Mouse (Mus musculus): Measurements from ENCODE around the gene Tbc1d10a. TPM values are rescaled to one million over a fixed set of nuclear protein-coding genes. Genes with fewer than 3 reads are reported as not detected.

Gene Tbc1d10a
- polyA plus RNA-seq, 1 experiment from 2014 or later = 35.0 TPM

DNA sequence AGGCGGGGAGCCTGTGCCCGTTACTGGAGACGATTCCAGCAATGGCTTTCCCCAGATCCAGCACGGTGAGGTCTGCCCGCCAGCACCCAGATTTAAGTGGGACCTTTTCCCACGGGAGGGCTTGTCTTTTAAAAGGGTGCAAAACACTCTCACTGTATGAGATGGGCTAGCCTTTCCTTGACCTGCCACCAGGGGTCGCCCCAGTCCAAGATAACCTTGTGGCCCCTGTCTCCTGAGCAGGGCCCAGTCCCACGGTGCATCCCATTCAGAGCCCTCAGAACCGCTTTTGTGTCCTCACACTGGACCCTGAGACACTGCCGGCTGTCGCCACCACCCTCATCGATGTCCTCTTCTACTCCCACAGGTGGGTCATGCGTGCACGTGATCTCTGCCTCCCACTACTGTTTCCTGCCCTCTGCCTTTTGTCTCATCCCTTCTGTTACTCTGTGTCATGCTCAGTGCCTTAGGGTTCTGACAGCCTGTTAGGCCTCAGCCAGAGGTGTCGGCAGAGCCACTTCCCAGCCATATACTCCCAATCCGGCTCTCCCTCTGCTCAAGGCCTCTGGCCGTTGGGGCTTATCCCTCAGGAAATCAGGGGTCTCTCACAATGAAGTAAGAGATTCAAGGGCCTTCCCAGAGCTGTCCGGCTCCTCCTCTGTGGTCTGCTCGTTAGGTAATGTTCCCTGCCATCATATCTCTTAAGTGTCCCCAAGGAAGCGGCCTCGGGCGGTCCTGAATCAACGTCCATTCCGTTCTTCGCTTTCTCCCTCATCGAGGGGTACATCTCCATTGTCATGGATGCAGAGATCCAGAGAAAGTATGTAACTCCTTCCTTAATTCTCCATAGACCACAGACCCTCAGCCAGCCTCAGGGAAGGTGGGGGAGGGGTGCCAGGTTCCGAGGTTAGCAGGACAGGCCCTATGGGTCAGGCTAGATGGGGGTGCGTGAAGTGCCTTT, 34.1 kb downstream of the Tbc1d10a start:
- Histone ChIP-seq H3K4me1 (peaks cover 10% of the 10 kb centered on the region), H3K9ac (no peak overlapping the region), H3K27ac (no peak overlapping the region), H3K4me2 (no peak overlapping the region), H3K36me3 (replicated peaks) (no peaks in the 10 kb centered on the region), H3K4me3 (no peak overlapping the region), H3K9me3 (no peaks in the 10 kb centered on the region), H3K27me3 (replicated peaks) (peaks cover 26% of the 10 kb centered on the region)
- WGBS = 42% methylated on average over 28 of the region's 28 CpGs
- ATAC-seq (replicated peaks) = no peak

DNA sequence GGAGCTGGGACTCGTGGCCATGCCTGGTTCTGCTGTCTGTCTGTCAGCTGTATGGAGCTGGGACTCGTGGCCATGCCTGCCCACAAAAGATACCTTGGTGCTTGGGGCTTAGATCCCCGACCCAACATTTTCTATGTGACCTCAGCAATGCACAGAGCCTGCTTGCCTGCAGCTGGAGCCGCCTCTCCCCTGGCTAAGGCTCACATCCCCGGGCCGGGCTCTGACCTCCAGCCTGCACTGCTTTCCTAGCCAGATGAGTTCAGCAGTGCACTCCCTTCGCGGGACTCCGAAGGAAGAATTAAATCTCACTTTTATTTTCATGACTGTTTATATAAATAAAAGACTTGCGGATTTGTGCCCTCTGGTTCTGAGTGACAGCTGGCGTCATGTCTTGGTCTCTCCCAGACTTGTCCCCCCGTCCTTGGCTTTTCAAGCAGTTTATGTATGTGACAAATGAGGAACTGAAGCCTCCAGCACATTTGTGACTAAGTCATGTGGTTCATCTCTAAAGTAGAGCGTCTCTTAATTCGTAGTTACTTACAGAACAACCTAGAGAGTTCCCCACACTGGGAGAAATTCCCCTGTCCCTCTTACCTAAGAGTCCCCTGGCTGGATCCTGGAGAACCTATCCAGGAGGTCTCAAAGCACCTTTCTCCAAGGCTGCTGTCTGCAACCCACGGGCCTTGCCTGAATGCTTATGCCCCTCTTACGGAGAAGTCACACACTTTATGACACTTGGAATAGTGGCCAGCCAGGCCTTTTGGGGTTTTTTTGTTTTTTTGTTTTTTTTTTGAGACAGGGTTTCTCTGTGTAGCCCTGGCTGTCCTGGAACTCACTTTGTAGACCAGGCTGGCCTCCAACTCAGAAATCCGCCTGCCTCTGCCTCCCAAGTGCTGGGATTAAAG, 35.7 kb downstream of the Tbc1d10a start:
- ATAC-seq (replicated peaks) = no peak
- Histone ChIP-seq H3K9ac (no peak overlapping the region), H3K36me3 (replicated peaks) (no peaks in the 10 kb centered on the region), H3K4me2 (no peak overlapping the region), H3K4me1 (peaks cover 10% of the 10 kb centered on the region), H3K27me3 (replicated peaks) (peaks cover 24% of the 10 kb centered on the region), H3K4me3 (no peak overlapping the region), H3K9me3 (no peaks in the 10 kb centered on the region), H3K27ac (no peak overlapping the region)
- whole genome bisulfite sequencing = 75% methylated on average over 17 of the region's 17 CpGs

DNA sequence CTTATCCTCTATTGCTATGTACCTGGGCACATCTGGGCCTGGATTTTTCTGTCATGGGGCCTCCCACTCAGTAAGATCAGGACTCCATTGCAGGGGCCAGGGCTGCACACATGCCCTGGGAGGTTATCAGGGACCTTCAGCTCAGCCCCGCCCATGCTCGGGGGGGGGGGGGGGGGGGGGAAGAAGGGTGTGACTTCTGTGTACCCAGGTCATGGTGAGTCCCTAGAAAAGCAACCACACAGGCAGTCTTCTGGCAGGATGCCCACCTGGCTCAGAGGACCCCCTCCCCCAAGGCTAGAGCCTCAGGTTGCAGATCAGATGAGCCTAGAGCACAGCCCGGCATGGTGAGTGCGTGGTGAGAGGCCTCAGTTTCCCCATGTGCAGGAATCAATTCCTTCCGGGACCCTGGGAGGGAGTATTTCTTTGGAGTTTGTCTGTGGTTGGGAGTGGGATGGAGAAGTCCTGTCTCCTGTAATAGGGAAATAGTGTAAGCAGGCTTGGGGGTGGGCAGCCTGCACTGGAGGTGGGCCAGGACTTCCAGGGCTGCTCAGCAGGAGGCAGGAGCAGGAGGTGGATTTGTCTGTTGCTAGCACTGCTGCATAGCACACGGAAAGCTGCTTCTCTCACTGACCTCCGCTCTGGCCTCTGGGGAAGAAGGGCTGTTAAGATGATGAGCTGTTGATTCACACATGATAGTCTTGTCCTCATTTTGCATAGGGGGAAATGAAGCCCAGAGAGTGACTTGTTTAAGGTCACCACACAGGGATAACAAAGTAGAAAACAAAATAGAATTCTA, 37.0 kb downstream of the Tbc1d10a start:
- Histone ChIP-seq H3K27me3 (replicated peaks) (peaks cover 11% of the 10 kb centered on the region), H3K27ac (no peak overlapping the region), H3K36me3 (replicated peaks) (no peaks in the 10 kb centered on the region), H3K4me2 (no peak overlapping the region), H3K9ac (no peak overlapping the region), H3K4me1 (peaks cover under 1% of the 10 kb centered on the region; the same call in 1 of the 2 replicates), H3K9me3 (no peaks in the 10 kb centered on the region), H3K4me3 (no peak overlapping the region)
- 28% methylated on average over 6 of the region's 7 CpGs for WGBS
- no peak for ATAC-seq (replicated peaks)

DNA sequence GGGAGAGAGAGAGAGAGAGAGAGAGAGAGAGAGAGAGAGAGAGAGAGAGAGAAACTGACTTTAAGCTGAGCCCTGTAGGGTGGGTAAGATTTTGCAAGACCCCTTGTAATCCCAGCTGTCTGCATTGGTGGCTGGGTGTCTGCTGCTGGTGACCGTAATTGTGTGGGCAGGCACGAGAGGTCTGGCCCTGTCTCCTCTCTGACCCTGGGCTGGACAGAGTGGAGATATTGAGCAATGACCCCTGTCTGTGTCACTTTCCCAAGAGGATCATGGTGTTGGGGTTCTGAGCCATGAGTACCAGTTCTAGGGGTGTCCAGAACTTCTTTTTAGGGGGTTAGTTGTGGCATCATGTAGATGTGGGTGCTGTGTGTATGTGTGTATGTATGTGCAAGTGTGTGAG, 37.6 kb downstream of the Tbc1d10a start:
- H3K4me3 ChIP-seq = no peak overlapping the region
- peaks cover 5% of the 10 kb centered on the region for H3K27me3 ChIP-seq (replicated peaks)
- no peak overlapping the region for H3K4me2 ChIP-seq
- no peaks in the 10 kb centered on the region for H3K4me1 ChIP-seq
- H3K36me3 ChIP-seq (replicated peaks) = no peaks in the 10 kb centered on the region
- H3K9ac ChIP-seq = no peak overlapping the region
- WGBS = 63% methylated on average over 2 of the region's 2 CpGs
- no peaks in the 10 kb centered on the region for H3K9me3 ChIP-seq
- H3K27ac ChIP-seq = no peak overlapping the region
- ATAC-seq (replicated peaks) = no peak

DNA sequence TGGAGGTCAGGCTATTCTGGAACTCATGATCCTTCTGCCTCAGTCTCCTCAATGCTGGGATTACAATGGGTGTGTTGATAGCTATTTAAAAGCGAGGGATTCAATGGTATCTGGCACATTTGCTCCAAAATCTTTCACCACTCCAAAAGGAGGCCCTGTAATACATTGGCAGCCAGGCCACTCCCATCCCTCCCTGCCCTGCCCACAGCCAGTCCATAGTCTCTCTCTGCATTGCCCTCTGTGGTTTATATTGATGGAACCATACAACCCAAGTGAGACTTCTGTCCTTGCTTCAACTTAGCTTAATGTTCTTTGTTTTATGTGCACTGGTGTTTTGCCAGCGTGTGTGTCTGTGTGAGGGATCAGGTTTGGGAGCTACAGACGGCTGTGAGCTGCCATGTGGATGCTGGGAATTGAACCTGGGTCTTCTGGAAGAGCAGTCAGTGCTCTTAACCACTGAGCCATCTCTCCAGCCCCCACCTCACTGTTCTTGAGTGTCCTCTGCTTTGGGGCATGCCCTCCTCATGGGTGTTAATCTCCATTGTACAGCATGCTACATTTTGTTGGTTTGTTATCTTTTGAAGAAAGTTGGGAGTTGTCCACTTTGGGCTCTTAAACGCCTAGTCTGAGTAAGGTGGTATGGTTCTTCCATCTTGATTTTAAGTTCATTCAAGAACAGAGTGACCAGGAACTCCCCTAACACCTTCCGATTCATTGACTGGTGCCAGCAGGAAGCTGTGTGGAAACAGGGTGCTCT, 40.2 kb downstream of the Tbc1d10a start:
- WGBS = 82% methylated on average over 5 of the region's 5 CpGs
- H3K27me3 ChIP-seq (replicated peaks) = no peaks in the 10 kb centered on the region
- no peak overlapping the region for H3K9ac ChIP-seq
- H3K36me3 ChIP-seq (replicated peaks) = no peaks in the 10 kb centered on the region
- H3K4me1 ChIP-seq = no peaks in the 10 kb centered on the region
- no peak overlapping the region for H3K4me3 ChIP-seq
- H3K4me2 ChIP-seq = no peak overlapping the region
- H3K9me3 ChIP-seq = no peaks in the 10 kb centered on the region
- ATAC-seq (replicated peaks) = no peak
- H3K27ac ChIP-seq = no peak overlapping the region

DNA sequence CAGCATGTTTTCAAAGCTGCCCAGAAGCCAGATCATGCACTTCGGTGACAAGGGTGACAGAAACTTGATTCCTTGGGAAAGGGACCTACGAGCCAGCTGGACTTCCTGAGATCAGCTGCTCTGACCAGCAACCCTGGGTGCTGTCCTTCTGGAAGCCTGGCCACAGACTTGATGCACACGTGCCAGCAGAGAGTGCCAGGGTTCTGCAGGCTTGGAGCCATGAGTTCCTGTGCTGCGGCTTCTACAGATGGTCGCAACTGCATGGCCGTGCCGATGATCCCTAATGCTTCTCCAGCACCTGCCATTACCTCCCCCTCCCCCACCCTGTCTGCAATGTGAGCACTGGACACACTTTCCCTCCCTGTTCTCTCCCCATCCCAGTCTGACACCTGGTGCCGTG, 41.9 kb downstream of the Tbc1d10a start:
- H3K27me3 ChIP-seq (replicated peaks) = no peaks in the 10 kb centered on the region
- no peak overlapping the region for H3K4me2 ChIP-seq
- ATAC-seq (replicated peaks) = no peak
- 51% methylated on average over 8 of the region's 8 CpGs for WGBS
- no peak overlapping the region for H3K27ac ChIP-seq
- H3K9me3 ChIP-seq = no peaks in the 10 kb centered on the region
- H3K4me3 ChIP-seq = no peak overlapping the region
- no peaks in the 10 kb centered on the region for H3K36me3 ChIP-seq (replicated peaks)
- no peak overlapping the region for H3K9ac ChIP-seq
- no peaks in the 10 kb centered on the region for H3K4me1 ChIP-seq

DNA sequence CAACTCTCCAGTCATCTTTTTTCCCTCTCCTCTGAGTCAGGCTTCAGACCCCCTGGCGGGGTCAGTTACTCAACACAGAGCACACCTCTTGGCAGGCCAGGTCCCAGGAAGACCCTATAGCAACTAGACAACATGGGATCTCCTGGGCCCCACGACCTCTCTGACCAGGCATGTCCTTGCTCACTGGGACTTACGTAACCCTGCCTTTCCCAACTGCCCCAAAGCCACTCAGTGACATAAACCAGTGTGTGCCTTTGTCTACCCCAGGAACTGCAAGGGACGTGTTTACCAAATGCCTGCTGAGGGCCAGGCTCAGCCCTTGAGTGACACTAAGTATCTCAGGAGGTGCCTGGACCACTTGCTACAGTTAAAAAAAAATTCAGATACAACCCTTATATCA, 43.3 kb downstream of the Tbc1d10a start:
- no peak overlapping the region for H3K9ac ChIP-seq

DNA sequence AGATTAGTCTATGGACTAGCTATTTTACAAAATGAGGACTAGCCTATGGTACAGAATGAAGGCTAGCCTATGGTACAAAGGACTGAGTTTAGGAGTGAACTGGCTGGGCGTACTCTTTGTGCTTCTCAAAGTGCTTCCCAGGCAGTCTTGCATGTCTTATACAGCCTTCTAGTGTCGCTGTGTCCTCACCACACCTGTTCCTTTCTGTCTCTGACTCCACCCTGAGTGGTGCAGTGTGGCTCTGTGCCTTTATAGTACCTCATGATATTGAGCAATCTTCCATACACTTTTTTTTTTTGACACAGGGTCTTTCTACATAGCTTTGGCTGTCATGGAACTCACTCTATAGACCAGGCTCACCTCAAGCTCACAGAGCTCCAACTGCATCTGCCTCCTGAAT, 44.8 kb downstream of the Tbc1d10a start:
- no peaks in the 10 kb centered on the region for H3K9me3 ChIP-seq
- ATAC-seq (replicated peaks) = no peak
- WGBS = 90% methylated on average over 2 of the region's 2 CpGs

More for the DNA sequence above, 43.3 kb downstream of the Tbc1d10a start:
- Histone ChIP-seq H3K9me3 (no peaks in the 10 kb centered on the region), H3K27me3 (replicated peaks) (no peaks in the 10 kb centered on the region), H3K4me1 (no peaks in the 10 kb centered on the region), H3K36me3 (replicated peaks) (no peaks in the 10 kb centered on the region), H3K4me2 (no peak overlapping the region), H3K27ac (no peak overlapping the region), H3K4me3 (no peak overlapping the region)
- ATAC-seq (replicated peaks) = no peak
- 74% methylated on average over 4 of the region's 4 CpGs for WGBS

DNA sequence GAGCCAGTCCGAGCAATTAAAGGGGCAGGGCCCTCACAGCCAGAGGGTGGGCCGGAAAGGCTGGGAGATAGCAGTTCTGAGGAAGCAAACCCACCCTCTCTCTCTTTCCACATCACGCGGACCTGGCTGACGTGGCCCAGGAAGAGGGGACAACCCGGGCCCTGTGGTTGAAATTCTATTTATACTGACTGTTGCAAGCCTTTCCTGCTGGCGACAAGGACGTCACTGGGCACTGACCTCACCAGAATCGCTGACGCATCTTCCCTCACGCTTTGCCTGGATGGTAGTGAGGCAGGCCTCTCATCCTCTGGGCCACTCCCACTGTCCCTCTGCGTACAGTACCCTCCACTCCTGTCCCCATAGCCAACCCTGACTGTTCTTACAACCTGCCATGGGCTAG, 46.1 kb downstream of the Tbc1d10a start:
- WGBS = 73% methylated on average over 12 of the region's 12 CpGs
- Histone ChIP-seq H3K4me1 (no peaks in the 10 kb centered on the region), H3K36me3 (replicated peaks) (no peaks in the 10 kb centered on the region), H3K9ac (no peak overlapping the region), H3K4me2 (no peak overlapping the region), H3K27ac (no peak overlapping the region), H3K9me3 (no peaks in the 10 kb centered on the region), H3K27me3 (replicated peaks) (no peaks in the 10 kb centered on the region), H3K4me3 (no peak overlapping the region)
- ATAC-seq (replicated peaks) = no peak

More for the DNA sequence above, 44.8 kb downstream of the Tbc1d10a start:
- Histone ChIP-seq H3K9ac (no peak overlapping the region), H3K4me2 (no peak overlapping the region), H3K4me3 (no peak overlapping the region), H3K27me3 (replicated peaks) (no peaks in the 10 kb centered on the region), H3K27ac (no peak overlapping the region), H3K36me3 (replicated peaks) (no peaks in the 10 kb centered on the region), H3K4me1 (no peaks in the 10 kb centered on the region)

DNA sequence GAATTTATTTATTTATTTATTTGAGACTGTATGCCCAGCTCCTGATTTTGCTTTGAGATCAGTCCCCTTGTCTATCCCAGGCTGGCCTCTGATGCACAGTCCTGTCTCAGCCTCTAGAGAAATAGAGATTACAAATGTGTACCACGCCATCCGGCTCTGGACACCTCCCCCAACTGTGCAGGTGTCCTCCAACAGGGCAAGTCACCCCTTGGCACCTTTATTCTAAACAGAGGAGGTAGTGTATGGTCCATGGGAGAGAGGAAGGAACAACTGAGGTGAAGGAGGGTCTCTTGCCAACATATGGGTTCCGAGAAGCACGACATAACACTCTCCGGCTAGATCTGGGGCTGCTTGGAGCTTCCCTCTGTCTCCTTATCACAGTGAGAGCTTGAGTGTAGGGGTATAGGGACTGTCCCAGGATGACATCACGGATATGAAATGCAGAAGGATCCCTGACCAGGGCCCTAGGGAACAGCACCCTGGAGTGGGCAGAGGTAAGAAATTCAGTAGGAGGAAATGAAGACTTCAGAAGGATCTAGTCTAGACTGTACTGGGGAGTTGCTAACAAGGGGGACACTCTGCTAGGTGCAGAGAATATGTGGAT, 48.6 kb downstream of the Tbc1d10a start:
- no peak overlapping the region for H3K4me2 ChIP-seq
- H3K27me3 ChIP-seq (replicated peaks) = no peaks in the 10 kb centered on the region
- no peaks in the 10 kb centered on the region for H3K36me3 ChIP-seq (replicated peaks)
- 92% methylated on average over 6 of the region's 6 CpGs for WGBS
- H3K9me3 ChIP-seq = no peaks in the 10 kb centered on the region
- no peak for ATAC-seq (replicated peaks)
- H3K9ac ChIP-seq = no peak overlapping the region
- H3K4me3 ChIP-seq = no peak overlapping the region
- no peaks in the 10 kb centered on the region for H3K4me1 ChIP-seq
- no peak overlapping the region for H3K27ac ChIP-seq
